Mouse (Mus musculus) kidney, postnatal 0 days (tissue): ENCODE data around the gene Rnf224. TPM values are rescaled to one million over a fixed set of nuclear protein-coding genes. Genes with fewer than 3 reads are reported as not detected.
"Not testable (repeated sequence)": the region's sequence is repeated elsewhere in the genome, so short reads cannot be mapped to it uniquely, and the experiment has no call there.

Source experiments
- ATAC-seq: fragments of 200-750 bp; cut with Nextera tagmentation; replicated peaks from 2 replicates; pipeline ENCODE4 v1.8.0; 2017; ENCODE audit warnings: low read depth, moderate number of reproducible peaks, moderate TSS enrichment, moderate library complexity; ENCODE audit not compliant: low FRiP score
- DNase-seq: peaks from one replicate; pipeline ENCODE4 v3.0.0-alpha.2; 2016; ENCODE audit warnings: low spot score
- H3K27ac ChIP-seq: fragments of 300-500 bp; sonication (generic); 2 replicates; pipeline ENCODE4 v1.5.1; 2014; ENCODE audit warnings: mild to moderate bottlenecking
- H3K27me3 ChIP-seq: fragments of 300-500 bp; sonication (generic); 2 replicates; pipeline ENCODE4 v1.6.1; 2014; ENCODE audit warnings: low read length, mixed read lengths; ENCODE audit not compliant: insufficient read depth
- H3K36me3 ChIP-seq: fragments of 300-500 bp; sonication (generic); 2 replicates; pipeline ENCODE4 v1.6.1; 2014; ENCODE audit warnings: low read length, mixed read lengths; ENCODE audit not compliant: insufficient read depth
- H3K4me1 ChIP-seq: fragments of 300-500 bp; sonication (generic); replicated peaks from 2 replicates; pipeline ENCODE4 v1.6.1; 2014; ENCODE audit warnings: antibody characterized with exemption, low read length, mixed read lengths; ENCODE audit not compliant: insufficient read depth
- H3K4me2 ChIP-seq: fragments of 300-500 bp; sonication (generic); 2 replicates; pipeline ENCODE4 v1.6.1; 2014; ENCODE audit warnings: mild to moderate bottlenecking, low read length, moderate library complexity, mixed read lengths
- H3K4me3 ChIP-seq: fragments of 300-500 bp; sonication (generic); replicated peaks from 2 replicates; pipeline ENCODE4 v1.5.1; 2014; ENCODE audit warnings: low read depth, low read length
- H3K9ac ChIP-seq: fragments of 300-500 bp; sonication (generic); 2 replicates; pipeline ENCODE4 v1.6.1; 2014; ENCODE audit warnings: low read depth, low read length
- H3K9me3 ChIP-seq: fragments of 300-500 bp; sonication (generic); replicated peaks from 2 replicates; pipeline ENCODE4 v1.6.1; 2016; ENCODE audit warnings: low read length, inconsistent platforms, mixed read lengths
- CTCF ChIP-seq: IDR thresholded peaks from 2 replicates; pipeline ENCODE4 v1.5.1; 2016; ENCODE audit warnings: antibody characterized with exemption, low read depth, mild to moderate bottlenecking, moderate library complexity
- WGBS: fragments of 180-500 bp; shearing (Covaris S2); extraction: QIAGEN DNeasy Blood & Tissue Kit; methylation state at CpG from one replicate; pipeline ENCODE4 v1.1.7; 2014; 5-methylcytosine and 5-hydroxymethylcytosine counted together
- polyA plus RNA-seq: library from polyadenylated mRNA; unstranded; fragments of >200 nt; fragmentation: Nextera tagmentation; extraction: Ambion mirVana; gene quantifications from 2 replicates; pipeline ENCODE4 v1.2.1, GENCODE M21; 2015

Rnf224 gene
- polyA plus RNA-seq, 1 experiment from 2014 or later, result 0.16 TPM

DNA sequence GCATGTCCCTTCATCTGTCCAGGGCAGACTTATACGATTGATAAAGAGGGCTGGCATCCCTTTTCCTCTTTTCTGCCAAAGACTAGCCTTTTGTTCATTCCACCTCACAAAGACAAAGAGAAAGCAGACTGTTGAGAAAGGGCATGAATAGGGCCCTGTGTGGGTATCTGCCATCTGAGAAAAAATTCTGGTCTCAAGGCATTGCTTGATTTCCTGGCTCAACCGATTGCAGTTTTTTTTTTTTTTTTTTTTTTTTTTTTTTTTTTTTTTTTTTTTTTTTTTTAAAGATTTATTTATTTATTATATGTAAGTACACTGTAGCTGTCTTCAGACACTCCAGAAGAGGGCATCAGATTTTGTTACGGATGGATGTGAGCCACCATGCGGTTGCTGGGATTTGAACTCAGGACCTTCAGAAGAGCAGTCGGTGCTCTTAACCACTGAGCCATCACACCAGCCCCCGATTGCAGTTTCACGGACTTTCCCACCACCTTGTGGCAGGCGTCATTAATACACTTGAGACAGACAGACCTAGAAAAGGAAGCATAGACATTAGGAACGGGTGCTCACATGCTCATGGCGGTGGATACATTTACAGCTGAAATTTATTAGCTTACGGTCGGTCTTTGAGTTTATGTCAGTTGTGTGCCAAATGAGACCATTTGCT, 20.0 kb upstream of the Rnf224 start:
- peak overlapping the region; percentile 74; the same call in 1 of the 2 replicates for H3K9ac ChIP-seq
- peak; percentile 54 for DNase-seq

DNA sequence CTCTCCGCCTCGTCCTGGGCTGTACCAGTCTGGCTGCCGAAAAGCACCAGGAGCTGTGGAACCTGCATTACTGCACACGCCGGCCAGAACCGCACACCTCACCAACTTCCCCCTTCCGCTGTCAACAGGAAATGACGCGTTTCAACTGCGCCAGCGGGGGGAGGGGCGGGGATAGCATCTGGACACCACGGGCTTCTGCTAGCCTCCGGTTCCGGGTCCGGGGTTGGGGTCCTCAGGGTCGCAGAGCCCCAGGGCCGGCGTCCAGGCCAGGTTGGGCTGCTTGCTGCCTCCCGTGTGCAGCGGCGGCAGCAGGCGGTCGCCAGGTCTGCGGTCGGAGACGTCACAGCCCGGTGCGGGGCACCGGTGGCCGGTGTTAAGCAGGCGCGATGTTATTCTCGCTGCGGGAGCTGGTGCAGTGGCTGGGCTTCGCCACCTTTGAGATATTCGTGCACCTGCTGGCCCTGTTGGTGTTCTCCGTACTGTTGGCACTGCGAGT, 18.7 kb upstream of the Rnf224 start, which contains the start of gene Tmem203:
Gene Tmem203, plus strand, starts transcription at position 156 of the 496 bp plus-strand sequence.
- Histone ChIP-seq H3K4me3 (peak within 1 kb of the TSS; percentile 99), H3K4me1 (peaks cover 6% of the 10 kb centered on the region), H3K27ac (peak within 1 kb of the TSS; percentile 89), H3K9me3 (no peaks in the 10 kb centered on the region), H3K4me2 (peak within 1 kb of the TSS; percentile 98), H3K9ac (peak within 1 kb of the TSS; percentile 74), H3K27me3 (no peaks in the 10 kb centered on the region), H3K36me3 (peaks cover 14% of the 10 kb centered on the region; the same call in 1 of the 2 replicates)
- peak; percentile 94 for DNase-seq
- under 1% methylated on average over 39 of the region's 39 CpGs for WGBS
- peak; percentile 90 for ATAC-seq
- TF ChIP-seq CTCF, result no peak

More for the DNA sequence above, 20.0 kb upstream of the Rnf224 start:
- Histone ChIP-seq H3K4me2 (peak overlapping the region; percentile 98), H3K4me3 (peak overlapping the region; percentile 99)
- not testable (repeated sequence) for H3K4me1 ChIP-seq, H3K36me3 ChIP-seq, H3K27ac ChIP-seq, H3K27me3 ChIP-seq, ATAC-seq, H3K9me3 ChIP-seq
- WGBS, result 53% methylated on average over 11 of the region's 12 CpGs
- TF ChIP-seq CTCF, result peak; percentile 62

DNA sequence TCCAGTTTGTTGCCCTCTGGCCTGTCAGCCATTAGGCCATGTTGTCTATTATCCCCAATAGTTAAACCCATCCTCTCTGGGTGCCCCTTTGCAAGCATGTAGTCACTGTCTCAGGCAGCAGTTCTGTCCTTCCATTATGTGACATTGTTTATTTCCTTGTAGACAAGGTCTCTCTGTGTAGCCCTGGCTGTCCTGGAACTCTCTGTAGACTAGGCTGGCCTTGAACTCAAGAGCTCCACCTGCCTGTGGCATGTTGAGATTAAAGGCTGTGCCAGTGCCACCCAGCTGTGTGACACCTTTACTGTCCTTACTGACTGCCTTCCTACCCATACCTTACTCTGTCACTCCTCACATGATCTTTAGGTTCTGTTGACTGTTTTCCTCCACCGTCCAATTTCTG, 15.7 kb upstream of the Rnf224 start:
- Histone ChIP-seq H3K9me3 (no peaks in the 10 kb centered on the region), H3K27ac (no peak overlapping the region), H3K4me3 (no peak overlapping the region), H3K4me1 (peaks cover 6% of the 10 kb centered on the region), H3K27me3 (no peaks in the 10 kb centered on the region), H3K4me2 (no peak overlapping the region), H3K9ac (no peak overlapping the region), H3K36me3 (peaks cover 26% of the 10 kb centered on the region)
- DNase-seq, result no peak
- peak; percentile 65 for TF ChIP-seq CTCF
- no peak for ATAC-seq
- 93% methylated on average over 1 of the region's 1 CpGs for WGBS

DNA sequence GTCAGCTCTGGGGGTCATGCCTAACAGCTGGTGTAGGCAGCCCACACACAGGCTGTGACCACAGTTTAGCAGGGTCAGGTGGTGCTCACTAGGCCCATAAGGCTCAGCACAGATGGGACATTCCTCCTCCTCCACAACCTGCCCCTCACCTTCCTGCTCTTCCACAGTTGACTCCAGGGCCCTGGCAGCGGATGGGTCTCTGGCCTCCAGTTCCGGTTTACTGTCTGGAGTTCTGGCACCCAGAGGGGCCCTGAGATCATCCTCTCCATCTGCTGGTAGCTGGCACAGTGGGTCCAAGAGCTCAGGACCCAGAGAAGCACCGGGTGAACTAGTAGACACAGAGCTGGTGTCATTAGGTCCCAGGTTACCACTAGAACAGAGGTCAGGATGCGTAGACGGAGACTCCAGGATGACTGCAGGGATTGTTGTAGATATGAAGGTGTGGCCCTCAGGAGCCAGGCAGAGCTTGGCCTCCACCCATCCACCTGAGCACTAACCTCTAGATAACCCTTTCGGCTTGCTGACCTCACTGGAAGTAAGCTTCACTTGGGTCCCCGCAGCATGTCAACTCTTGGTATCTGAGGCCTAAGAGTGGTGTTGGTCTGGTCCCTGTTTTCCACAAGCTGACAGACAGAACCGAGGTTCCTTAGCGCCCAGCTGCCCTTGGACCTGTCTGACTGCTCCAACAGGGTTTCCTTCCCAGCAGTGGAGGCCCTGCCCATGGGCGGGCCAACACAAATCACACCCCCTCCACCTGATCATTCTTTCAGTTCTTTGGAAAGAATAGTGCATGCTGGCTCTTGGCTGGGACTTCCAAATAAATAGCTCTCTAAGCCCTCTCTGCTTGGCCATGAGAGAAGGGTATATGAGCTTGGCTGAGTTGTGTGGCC, 9.8 kb upstream of the Rnf224 start, which contains the start of gene AL732309.1:
Gene AL732309.1, minus strand, starts transcription at position 681 of the 890 bp plus-strand sequence.
- no peak for ATAC-seq
- no peak within 1 kb of the TSS for H3K4me2 ChIP-seq
- peaks cover 9% of the 10 kb centered on the region; the same call in 1 of the 2 replicates for H3K4me1 ChIP-seq
- no peak within 1 kb of the TSS for H3K9ac ChIP-seq
- H3K27me3 ChIP-seq, result no peaks in the 10 kb centered on the region
- WGBS, result 83% methylated on average over 10 of the region's 10 CpGs
- H3K36me3 ChIP-seq, result peaks cover 23% of the 10 kb centered on the region
- no peak within 1 kb of the TSS for H3K4me3 ChIP-seq
- no peak for DNase-seq
- H3K9me3 ChIP-seq, result no peaks in the 10 kb centered on the region
- H3K27ac ChIP-seq, result no peak within 1 kb of the TSS
- TF ChIP-seq CTCF, result no peak

DNA sequence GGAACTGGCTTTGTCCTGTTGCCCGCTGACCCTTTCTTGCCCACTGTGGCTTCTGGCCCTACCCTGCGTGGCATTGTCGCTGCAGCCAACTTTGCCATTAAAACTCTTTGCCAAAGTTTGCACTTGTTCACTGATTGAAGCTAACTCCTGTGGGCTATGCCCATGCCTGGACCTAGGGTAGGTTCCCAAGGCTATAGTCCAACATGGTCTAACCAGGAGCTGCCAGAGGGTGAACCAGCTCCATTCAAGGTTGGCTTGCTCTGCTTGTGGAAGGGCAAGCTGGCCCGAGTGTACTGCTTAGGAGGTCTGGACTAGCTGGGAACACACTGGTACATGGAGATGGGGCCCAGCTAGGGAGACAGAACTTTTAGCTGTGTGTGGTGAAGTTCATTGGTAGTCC, 7.6 kb upstream of the Rnf224 start:
- H3K9ac ChIP-seq, result no peak overlapping the region
- 90% methylated on average over 4 of the region's 4 CpGs for WGBS
- H3K4me3 ChIP-seq, result no peak overlapping the region
- H3K36me3 ChIP-seq, result peaks cover 2% of the 10 kb centered on the region
- H3K4me1 ChIP-seq, result peaks cover 20% of the 10 kb centered on the region
- H3K9me3 ChIP-seq, result no peaks in the 10 kb centered on the region
- no peak overlapping the region for H3K27ac ChIP-seq
- no peaks in the 10 kb centered on the region for H3K27me3 ChIP-seq
- no peak for ATAC-seq
- DNase-seq, result no peak
- H3K4me2 ChIP-seq, result no peak overlapping the region
- no peak for TF ChIP-seq CTCF

DNA sequence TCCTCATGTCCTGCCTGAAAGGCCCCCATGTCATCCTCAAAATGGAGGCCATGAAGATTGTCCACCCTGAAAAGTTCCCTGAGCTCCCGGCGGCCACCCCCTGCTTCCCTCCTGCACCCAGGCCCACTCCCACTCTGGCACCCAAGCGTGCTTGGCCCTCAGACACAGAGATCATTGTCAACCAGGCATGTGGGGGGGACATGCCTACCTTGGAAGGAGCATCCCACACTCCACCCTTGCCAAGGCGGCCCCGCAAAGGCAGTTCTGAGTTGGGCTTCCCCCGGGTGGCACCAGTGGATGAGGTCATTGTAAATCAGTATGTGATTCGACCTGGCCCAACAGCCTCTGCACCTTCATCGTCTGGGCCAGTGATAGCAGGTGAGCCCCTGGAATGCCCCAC, 6.8 kb upstream of the Rnf224 start:
- no peaks in the 10 kb centered on the region for H3K9me3 ChIP-seq
- no peak for DNase-seq
- 71% methylated on average over 8 of the region's 8 CpGs for WGBS
- no peak overlapping the region for H3K4me3 ChIP-seq
- H3K27ac ChIP-seq, result no peak overlapping the region
- H3K9ac ChIP-seq, result no peak overlapping the region
- no peaks in the 10 kb centered on the region for H3K27me3 ChIP-seq
- peak overlapping the region; percentile 92 for H3K4me2 ChIP-seq
- no peaks in the 10 kb centered on the region for H3K36me3 ChIP-seq
- H3K4me1 ChIP-seq, result peaks cover 20% of the 10 kb centered on the region
- no peak for TF ChIP-seq CTCF
- no peak for ATAC-seq
